Mouse (Mus musculus): Measurements from ENCODE around the gene Repin1. TPM values are rescaled to one million over a fixed set of nuclear protein-coding genes. Genes with fewer than 3 reads are reported as not detected.

Gene Repin1
- polyA plus RNA-seq, 1 experiment from 2014 or later = 47.5 TPM

- ATAC-seq (ENCODE audit: insufficient read depth, low FRiP score, low TSS enrichment) = peak; percentile 85
- no peaks in the 10 kb centered on the region for H3K27me3 ChIP-seq (ENCODE audit: control insufficient read depth, insufficient read depth, low read length)
- peak overlapping the region; percentile 94 for H3K27ac ChIP-seq (ENCODE audit: low read depth, low read length)
- H3K4me1 ChIP-seq (ENCODE audit: control insufficient read depth, insufficient read depth, low read length) = peaks cover 7% of the 10 kb centered on the region; the same call in 1 of the 2 replicates
- peak overlapping the region; percentile 79 for H3K4me3 ChIP-seq (ENCODE audit: low read depth, low read length)
- H3K9ac ChIP-seq (ENCODE audit: low read length) = peak overlapping the region; percentile 93
- 0 out of 2 replicates have a peak, but pooled peaks cover 3% of the 10 kb centered on the region for H3K9me3 ChIP-seq (ENCODE audit: control insufficient read depth, low read length)
- under 1% methylated on average over 31 of the region's 41 CpGs for WGBS
- peaks cover 31% of the 10 kb centered on the region for H3K36me3 ChIP-seq (ENCODE audit: control insufficient read depth, insufficient read depth, low read length)
- peak; percentile 73 for DNase-seq (ENCODE audit: low spot score)
- peak overlapping the region; percentile 76 for H3K4me2 ChIP-seq (ENCODE audit: low read depth)
Measured at GRCm38 (mm10) chr6:48594043-48594738, 508 bp downstream of the Repin1 start.

- 83% methylated on average over 1 of the region's 1 CpGs for WGBS
- Histone ChIP-seq H3K9me3 (ENCODE audit: control insufficient read depth, low read length) (0 out of 2 replicates have a peak, but pooled peaks cover 3% of the 10 kb centered on the region), H3K9ac (ENCODE audit: low read length) (peak overlapping the region; percentile 30), H3K27me3 (ENCODE audit: control insufficient read depth, insufficient read depth, low read length) (no peaks in the 10 kb centered on the region), H3K27ac (ENCODE audit: low read depth, low read length) (no peak overlapping the region), H3K4me2 (ENCODE audit: low read depth) (peak overlapping the region; percentile 76), H3K4me1 (ENCODE audit: control insufficient read depth, insufficient read depth, low read length) (peaks cover 7% of the 10 kb centered on the region; the same call in 1 of the 2 replicates), H3K4me3 (ENCODE audit: low read depth, low read length) (peak overlapping the region; percentile 79; the same call in 1 of the 2 replicates), H3K36me3 (ENCODE audit: control insufficient read depth, insufficient read depth, low read length) (peaks cover 33% of the 10 kb centered on the region)
- no peak for ATAC-seq (ENCODE audit: insufficient read depth, low FRiP score, low TSS enrichment)
- no peak for DNase-seq (ENCODE audit: low spot score)
Measured at GRCm38 (mm10) chr6:48595278-48595677, 1.6 kb downstream of the Repin1 start.

GRCm38 (mm10) chr6:48596545-48597232, 3.0 kb downstream of the Repin1 start:
- no peak for ATAC-seq (ENCODE audit: insufficient read depth, low FRiP score, low TSS enrichment)
- no peak for DNase-seq (ENCODE audit: low spot score)
- no peak overlapping the region for H3K4me3 ChIP-seq (ENCODE audit: low read depth, low read length)
- H3K9ac ChIP-seq (ENCODE audit: low read length) = no peak overlapping the region
- 0 out of 2 replicates have a peak, but pooled peaks cover 3% of the 10 kb centered on the region for H3K9me3 ChIP-seq (ENCODE audit: control insufficient read depth, low read length)
- H3K36me3 ChIP-seq (ENCODE audit: control insufficient read depth, insufficient read depth, low read length) = peaks cover 33% of the 10 kb centered on the region
- H3K4me2 ChIP-seq (ENCODE audit: low read depth) = no peak overlapping the region
- peaks cover 10% of the 10 kb centered on the region; the same call in 1 of the 2 replicates for H3K4me1 ChIP-seq (ENCODE audit: control insufficient read depth, insufficient read depth, low read length)
- H3K27me3 ChIP-seq (ENCODE audit: control insufficient read depth, insufficient read depth, low read length) = no peaks in the 10 kb centered on the region
- no peak overlapping the region for H3K27ac ChIP-seq (ENCODE audit: low read depth, low read length)
- WGBS = 97% methylated on average over 45 of the region's 45 CpGs

- WGBS = 97% methylated on average over 27 of the region's 27 CpGs
Measured at GRCm38 (mm10) chr6:48597233-48597625, 3.5 kb downstream of the Repin1 start.

GRCm38 (mm10) chr6:48600594-48600993, 6.9 kb downstream of the Repin1 start:
- Histone ChIP-seq H3K4me2 (ENCODE audit: low read depth) (no peak overlapping the region), H3K27ac (ENCODE audit: low read depth, low read length) (no peak overlapping the region), H3K4me3 (ENCODE audit: low read depth, low read length) (no peak overlapping the region), H3K9me3 (ENCODE audit: control insufficient read depth, low read length) (0 out of 2 replicates have a peak, but pooled peaks cover 3% of the 10 kb centered on the region), H3K9ac (ENCODE audit: low read length) (no peak overlapping the region), H3K27me3 (ENCODE audit: control insufficient read depth, insufficient read depth, low read length) (no peaks in the 10 kb centered on the region), H3K36me3 (ENCODE audit: control insufficient read depth, insufficient read depth, low read length) (peaks cover 33% of the 10 kb centered on the region), H3K4me1 (ENCODE audit: control insufficient read depth, insufficient read depth, low read length) (0 out of 2 replicates have a peak, but pooled peaks cover 3% of the 10 kb centered on the region)
- WGBS = 95% methylated on average over 1 of the region's 1 CpGs
- DNase-seq (ENCODE audit: low spot score) = no peak
- no peak for ATAC-seq (ENCODE audit: insufficient read depth, low FRiP score, low TSS enrichment)

More at GRCm38 (mm10) chr6:48597233-48597625, 3.5 kb downstream of the Repin1 start:
- Histone ChIP-seq H3K9ac (ENCODE audit: low read length) (no peak overlapping the region), H3K4me1 (ENCODE audit: control insufficient read depth, insufficient read depth, low read length) (peaks cover 10% of the 10 kb centered on the region; the same call in 1 of the 2 replicates), H3K27me3 (ENCODE audit: control insufficient read depth, insufficient read depth, low read length) (no peaks in the 10 kb centered on the region), H3K4me2 (ENCODE audit: low read depth) (no peak overlapping the region), H3K36me3 (ENCODE audit: control insufficient read depth, insufficient read depth, low read length) (peaks cover 33% of the 10 kb centered on the region), H3K9me3 (ENCODE audit: control insufficient read depth, low read length) (0 out of 2 replicates have a peak, but pooled peaks cover 3% of the 10 kb centered on the region), H3K27ac (ENCODE audit: low read depth, low read length) (no peak overlapping the region), H3K4me3 (ENCODE audit: low read depth, low read length) (no peak overlapping the region)
- ATAC-seq (ENCODE audit: insufficient read depth, low FRiP score, low TSS enrichment) (no peak), DNase-seq (ENCODE audit: low spot score) (no peak)

GRCm38 (mm10) chr6:48601271-48602079, 7.8 kb downstream of the Repin1 start, which contains the start of gene Zfp775:
Zfp775 (plus strand) TSS chr6:48602063.
- Histone ChIP-seq H3K36me3 (ENCODE audit: control insufficient read depth, insufficient read depth, low read length) (peaks cover 24% of the 10 kb centered on the region), H3K4me1 (ENCODE audit: control insufficient read depth, insufficient read depth, low read length) (0 out of 2 replicates have a peak, but pooled peaks cover 3% of the 10 kb centered on the region), H3K9me3 (ENCODE audit: control insufficient read depth, low read length) (0 out of 2 replicates have a peak, but pooled peaks cover 3% of the 10 kb centered on the region), H3K4me2 (ENCODE audit: low read depth) (peak within 1 kb of the TSS; percentile 92), H3K4me3 (ENCODE audit: low read depth, low read length) (peak within 1 kb of the TSS; percentile 55), H3K27ac (ENCODE audit: low read depth, low read length) (peak within 1 kb of the TSS; percentile 87), H3K27me3 (ENCODE audit: control insufficient read depth, insufficient read depth, low read length) (no peaks in the 10 kb centered on the region), H3K9ac (ENCODE audit: low read length) (peak within 1 kb of the TSS; percentile 84)
- DNase-seq (ENCODE audit: low spot score) (peak; percentile 97), ATAC-seq (ENCODE audit: insufficient read depth, low FRiP score, low TSS enrichment) (peak; percentile 100)
- 5% methylated on average over 42 of the region's 42 CpGs for WGBS

- Histone ChIP-seq H3K36me3 (ENCODE audit: control insufficient read depth, insufficient read depth, low read length) (peaks cover 17% of the 10 kb centered on the region), H3K27me3 (ENCODE audit: control insufficient read depth, insufficient read depth, low read length) (no peaks in the 10 kb centered on the region), H3K27ac (ENCODE audit: low read depth, low read length) (peak overlapping the region; percentile 87), H3K4me3 (ENCODE audit: low read depth, low read length) (peak overlapping the region; percentile 55), H3K9me3 (ENCODE audit: control insufficient read depth, low read length) (0 out of 2 replicates have a peak, but pooled peaks cover 2% of the 10 kb centered on the region), H3K4me1 (ENCODE audit: control insufficient read depth, insufficient read depth, low read length) (0 out of 2 replicates have a peak, but pooled peaks cover 3% of the 10 kb centered on the region), H3K9ac (ENCODE audit: low read length) (peak overlapping the region; percentile 84), H3K4me2 (ENCODE audit: low read depth) (peak overlapping the region; percentile 92)
- WGBS = 1% methylated on average over 28 of the region's 28 CpGs
- DNase-seq (ENCODE audit: low spot score) (no peak), ATAC-seq (ENCODE audit: insufficient read depth, low FRiP score, low TSS enrichment) (peak; percentile 71)
Measured at GRCm38 (mm10) chr6:48602080-48602741, 8.5 kb downstream of the Repin1 start.

GRCm38 (mm10) chr6:48608124-48608523, 14.4 kb downstream of the Repin1 start:
- no peak for DNase-seq (ENCODE audit: low spot score)
- Histone ChIP-seq H3K4me3 (ENCODE audit: low read depth, low read length) (no peak overlapping the region), H3K4me2 (ENCODE audit: low read depth) (no peak overlapping the region), H3K9ac (ENCODE audit: low read length) (no peak overlapping the region), H3K27me3 (ENCODE audit: control insufficient read depth, insufficient read depth, low read length) (no peaks in the 10 kb centered on the region), H3K9me3 (ENCODE audit: control insufficient read depth, low read length) (no peaks in the 10 kb centered on the region), H3K4me1 (ENCODE audit: control insufficient read depth, insufficient read depth, low read length) (no peaks in the 10 kb centered on the region), H3K27ac (ENCODE audit: low read depth, low read length) (no peak overlapping the region), H3K36me3 (ENCODE audit: control insufficient read depth, insufficient read depth, low read length) (no peaks in the 10 kb centered on the region)
- no peak for ATAC-seq (ENCODE audit: insufficient read depth, low FRiP score, low TSS enrichment)
- 60% methylated on average over 2 of the region's 2 CpGs for WGBS
